Mouse (Mus musculus) ES-E14 (cell line): ENCODE results near the gene Osbpl10.

ENCODE experiments used
- CHD2 ChIP-seq: IDR thresholded peaks from 2 replicates; pipeline ENCODE4 v1.6.1; 2014; ENCODE audit warnings: mild to moderate bottlenecking, low read depth, low read length, inconsistent platforms
- ZC3H11A ChIP-seq: IDR thresholded peaks from 2 replicates; pipeline ENCODE4 v1.6.1; 2012; ENCODE audit warnings: low read depth, mild to moderate bottlenecking, inconsistent platforms, low read length, borderline replicate concordance

GRCm38 (mm10) chr9:115147586-115148355 is 169.4 kb downstream of the Osbpl10 start:
- TF ChIP-seq CHD2, result no peak
- no peak for TF ChIP-seq ZC3H11A
